Comparison of ENCODE assay signal across 8 mouse cellular contexts in genomic region chr9:70891431-70892133, GRCm38 (mm10).
DNase-seq lines count a peak whose midpoint lies in the region; ATAC-seq lines count a peak whose summit lies in the region.

No protein-coding gene starts in this region.

- ATAC-seq in erythroid progenitor cell, adult 5-6 weeks (replicated peaks; ENCODE audit: low FRiP score, poor library complexity, severe bottlenecking), result peak; percentile 65

- intact Hi-C loops in left cerebral cortex, postnatal 14 days (cut with DNase I), result no loop called here
- intact Hi-C loops in left cerebral cortex, postnatal 4 days (cut with DNase I), result no loop called here

- DNase-seq in left cerebral cortex, postnatal 14 days (ENCODE audit: low spot score in 2 of 2), result peak; percentile 40 to 57
- no peak for DNase-seq in left cerebral cortex, postnatal 4 days
- DNase-seq in kidney, postnatal 14 days, result peak; percentile 75
- DNase-seq in lung, postnatal 36 days, result peak; percentile 62
- peak; percentile 6 to 17 for DNase-seq in thymus, postnatal 10 days (ENCODE audit: low spot score in 2 of 2)
- DNase-seq in cerebellum, postnatal 4 days (ENCODE audit: low spot score in 2 of 2), result no peak
- DNase-seq in gastrocnemius, postnatal 25 days, result no peak

Comparison
In these comparisons a context has a peak if more than half of its experiments do, and no peak if none do; other contexts are left out.
1. DNase-seq: peak in left cerebral cortex, postnatal 14 days (2 of 2), kidney, postnatal 14 days (single experiment), lung, postnatal 36 days (single experiment) and thymus, postnatal 10 days (2 of 2); none in left cerebral cortex, postnatal 4 days (single experiment), cerebellum, postnatal 4 days (0 of 2) and gastrocnemius, postnatal 25 days (single experiment).